Mouse (Mus musculus): ENCODE measurements around the gene H2afb3. TPM values are rescaled to one million over a fixed set of nuclear protein-coding genes. Genes with fewer than 3 reads are reported as not detected.
"Not testable (repeated sequence)": the region's sequence is repeated elsewhere in the genome, so short reads cannot be mapped to it uniquely, and the experiment has no call there.

The H2afb3 gene
- total RNA-seq (2021) = not detected
- not detected in 2 replicates for polyA plus RNA-seq (2012; rRNA removed)
- long read RNA-seq = 0 reads

DNA sequence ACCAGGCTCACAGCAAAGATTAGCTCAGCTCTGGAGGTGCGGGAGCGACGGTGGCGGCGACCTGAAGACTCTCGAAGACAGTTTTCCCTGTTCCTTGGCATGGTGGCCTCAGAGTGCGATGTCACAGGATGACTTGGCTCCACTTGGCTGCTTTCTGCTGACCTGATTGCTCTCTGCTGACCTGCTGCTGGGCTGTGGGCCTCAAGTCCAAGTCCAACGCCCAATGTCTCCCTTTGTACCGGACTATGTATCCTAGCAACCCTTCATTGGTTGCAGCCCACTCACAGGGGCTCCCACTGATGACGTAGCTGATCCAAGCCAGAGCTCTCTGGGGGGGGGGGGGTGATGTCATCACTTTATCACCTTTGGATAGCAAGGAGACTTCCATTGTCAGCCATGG is at the start of gene H2afb3:
Gene H2afb3 (minus strand): TSS at position 101 of the 400 bp plus-strand sequence.
- DNase-seq = not testable (repeated sequence)

DNA sequence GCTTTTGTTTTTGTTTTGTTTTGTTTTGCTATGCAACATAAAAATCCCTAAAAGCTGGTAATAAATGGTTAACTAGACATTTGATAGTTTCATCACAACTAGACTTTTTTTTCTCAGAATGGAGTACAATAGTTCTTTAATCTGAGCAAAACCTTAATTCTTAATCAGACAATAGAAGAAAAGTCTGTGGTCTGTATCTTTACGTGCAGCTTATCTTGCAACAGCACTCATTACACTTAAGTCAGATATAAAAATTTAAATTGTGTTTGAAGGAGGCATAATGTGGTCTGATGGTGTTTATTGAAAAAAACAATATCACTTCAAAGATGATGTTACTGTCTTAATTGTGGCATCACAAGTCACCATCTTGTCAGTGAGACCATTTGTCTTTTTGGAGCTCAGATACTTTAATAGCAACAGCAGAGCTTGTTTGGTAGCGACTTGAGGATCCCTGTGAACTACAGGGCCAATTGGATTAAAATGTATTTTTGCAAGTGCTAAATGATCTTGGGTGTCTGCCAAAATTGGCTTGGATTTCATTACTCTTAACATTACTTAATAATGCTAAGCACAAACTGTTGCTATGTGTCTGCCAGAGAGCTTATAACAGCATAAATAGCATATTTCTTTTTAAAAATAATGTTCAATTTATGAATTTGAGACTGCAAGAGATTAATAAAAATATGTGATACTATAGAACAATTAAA is 11.3 kb downstream of the H2afb3 start:
- DNase-seq = no peak

DNA sequence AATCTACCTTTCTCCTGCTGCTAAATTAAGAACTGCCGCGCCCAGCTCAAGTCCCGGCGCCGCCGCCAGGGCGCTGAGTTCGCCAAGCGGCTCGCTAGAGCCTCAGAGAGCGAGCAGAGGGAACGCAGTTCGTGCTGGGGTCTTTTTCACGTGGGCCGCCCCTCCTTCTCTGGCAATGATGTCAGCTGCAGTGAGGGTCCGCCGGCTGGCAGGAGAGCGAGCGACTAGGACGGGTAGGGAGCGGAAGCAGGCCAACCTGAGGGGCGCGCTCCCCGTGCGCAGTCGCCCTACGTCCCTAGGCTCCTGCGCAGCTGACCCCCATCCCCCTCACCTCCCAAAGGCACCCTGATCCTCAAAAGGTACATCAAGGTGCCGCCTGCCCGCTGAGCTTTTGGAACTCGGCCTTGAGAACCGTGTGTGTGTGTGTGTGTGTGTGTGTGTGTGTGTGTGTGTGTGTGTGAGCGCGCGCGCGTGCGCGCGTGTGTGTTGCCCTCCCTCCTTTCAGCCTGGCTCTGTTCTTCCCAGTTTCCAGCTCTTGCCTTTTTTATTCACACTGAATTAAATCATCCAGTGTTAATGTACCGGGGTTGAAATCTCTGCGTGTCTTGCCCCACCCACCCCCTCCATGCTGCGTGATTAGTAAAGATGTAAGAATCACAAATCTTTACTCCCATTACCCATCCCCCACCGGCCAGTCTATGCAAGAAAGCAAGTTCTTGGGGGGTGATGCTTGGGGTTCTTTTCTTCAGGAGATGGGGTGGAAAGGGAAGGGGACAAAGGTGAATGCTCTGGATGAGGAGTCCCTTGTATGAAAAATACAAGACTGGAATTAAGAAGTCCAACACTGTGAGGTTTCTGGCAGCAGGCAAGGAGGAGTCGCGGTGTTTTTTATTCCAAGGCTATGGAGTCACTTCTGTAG is 19.8 kb downstream of the H2afb3 start:
- no peak for DNase-seq

DNA sequence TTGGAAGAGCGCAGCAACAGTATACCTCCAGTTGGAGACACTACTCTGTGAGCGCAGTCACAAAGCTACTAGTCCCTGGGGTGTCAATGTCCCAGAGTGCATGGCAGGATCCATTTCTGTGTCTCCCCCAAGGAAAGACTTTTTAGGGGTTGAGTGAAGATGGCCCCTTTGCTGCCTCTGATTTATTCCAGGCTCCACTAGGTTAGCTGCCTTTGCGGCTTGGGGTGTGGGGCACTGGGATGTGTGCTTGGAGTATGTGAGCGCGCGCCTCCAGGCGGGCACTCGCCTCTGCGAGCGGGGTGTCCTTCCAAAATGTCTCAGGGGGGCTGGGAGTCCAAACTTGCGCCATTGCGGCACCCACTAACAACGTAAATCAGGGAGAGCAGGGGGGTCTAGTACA is 21.2 kb downstream of the H2afb3 start:
- no peak for DNase-seq

DNA sequence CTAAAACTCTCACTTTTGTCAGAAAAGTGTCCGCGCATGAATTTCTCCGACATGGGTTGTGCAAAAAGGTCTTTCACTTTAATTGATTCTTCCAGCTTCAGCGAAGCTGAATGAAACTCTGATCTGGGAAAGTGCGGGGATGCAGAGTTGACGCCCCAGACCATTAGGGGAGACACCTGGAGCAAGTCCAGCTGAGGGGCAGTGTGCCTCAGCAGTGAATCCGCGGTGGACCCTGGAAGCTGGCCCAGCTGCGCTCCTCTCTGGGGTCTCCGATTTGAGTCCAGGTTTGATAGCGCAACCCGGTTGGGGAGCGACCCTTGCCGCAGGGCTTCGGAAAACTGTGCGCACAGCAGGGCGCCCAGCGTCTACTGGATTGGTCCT is 22.0 kb downstream of the H2afb3 start:
- DNase-seq = no peak

DNA sequence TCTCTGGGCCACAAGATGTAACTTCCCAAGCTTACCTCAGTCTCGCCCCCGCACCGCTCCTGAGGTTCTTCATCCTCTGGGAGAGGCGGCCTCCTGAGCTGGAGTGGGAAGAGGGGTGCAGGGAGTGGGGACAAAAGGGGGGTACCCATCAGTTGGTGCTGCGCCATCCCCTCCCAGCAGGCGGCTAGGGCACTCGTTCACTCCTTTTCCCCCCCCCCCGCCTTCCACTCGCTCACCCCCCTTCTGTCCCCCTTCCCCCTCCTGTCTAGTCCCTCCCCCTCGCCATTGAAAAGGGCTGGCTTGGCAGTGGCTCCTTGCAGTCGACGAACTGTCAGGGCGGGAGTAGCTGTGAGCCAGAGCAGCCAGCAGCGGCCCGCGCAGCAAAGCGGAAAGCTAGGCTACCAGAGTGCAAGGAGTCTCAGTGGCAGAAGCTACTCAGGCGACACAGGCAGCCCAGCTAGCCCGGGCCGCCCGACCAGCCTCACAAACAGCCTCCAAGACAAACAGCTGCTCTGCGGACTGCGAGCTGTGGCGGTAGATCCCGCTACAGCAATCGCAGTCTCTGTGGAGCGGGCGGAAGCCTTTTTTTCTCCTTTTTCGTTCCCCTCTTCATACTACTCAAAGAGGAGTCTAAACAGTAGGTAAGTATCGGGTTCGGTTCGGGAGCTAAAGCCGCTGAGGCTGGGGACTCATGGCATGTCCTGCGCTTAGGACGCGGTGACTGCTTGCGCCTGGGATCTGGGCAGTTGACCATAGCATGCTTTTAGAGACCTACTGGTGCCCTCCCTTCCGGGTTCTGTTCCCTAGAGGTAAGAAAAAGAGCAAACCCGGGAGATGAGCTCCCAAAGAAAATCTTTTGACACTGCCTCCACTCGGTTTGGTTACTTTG is 22.6 kb downstream of the H2afb3 start, which contains the start of gene Pcdh11x:
Gene Pcdh11x (plus strand): TSS at position 249 of the 889 bp plus-strand sequence.
- no peak for DNase-seq

DNA sequence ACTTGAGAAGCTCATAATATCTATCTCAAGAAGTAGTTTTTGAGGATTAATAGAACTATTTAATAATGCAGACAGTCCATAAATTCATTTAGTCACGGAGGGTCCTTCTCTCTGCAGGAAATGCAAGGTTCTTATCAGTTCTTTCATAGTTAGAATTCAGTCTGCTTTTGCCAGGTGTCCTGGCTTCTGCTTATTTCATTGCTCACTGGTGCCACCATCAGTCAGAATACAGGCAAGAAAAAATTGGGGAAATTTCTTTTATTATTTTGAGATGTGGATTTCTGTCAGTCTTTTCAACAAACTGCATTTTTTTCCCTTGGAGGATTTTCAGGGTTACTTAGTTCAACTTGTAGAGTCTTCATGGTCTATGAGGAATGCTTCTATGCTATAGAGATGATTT is 25.4 kb downstream of the H2afb3 start:
- DNase-seq = no peak

DNA sequence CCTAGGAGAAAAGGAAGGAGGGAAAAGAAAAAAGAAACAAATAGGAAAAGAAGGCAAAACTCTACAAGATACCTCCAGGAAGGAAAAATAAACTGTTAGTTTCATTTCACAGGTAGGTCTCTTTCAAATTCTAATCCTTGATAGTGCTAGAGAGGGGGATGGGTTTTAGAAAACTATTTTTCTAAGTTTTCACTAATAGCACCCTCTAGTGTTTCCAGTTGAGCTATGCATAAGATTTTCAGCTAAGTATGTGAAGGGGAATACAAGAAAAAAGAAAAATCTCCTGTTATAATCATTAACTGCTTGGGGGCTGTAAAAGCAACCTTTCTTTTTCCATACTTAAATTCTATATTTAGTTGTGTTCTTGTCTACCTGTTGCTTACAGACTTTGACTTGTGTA is 27.4 kb downstream of the H2afb3 start:
- DNase-seq = no peak

Other genes starting within 250 kb of the H2afb3 start
- under 1 TPM; 0.10 to 0.12 TPM for gene Pcdh11x, start 22.8 kb downstream of the H2afb3 start, total RNA-seq (2021)
- gene Pcdh11x, start 22.8 kb downstream of the H2afb3 start, polyA plus RNA-seq (2012; rRNA removed) = 0.10 and 0.30 TPM in 2 replicates